Mouse (Mus musculus) ES-CJ7 (cell line): ENCODE measurements around the gene Casc1.

Experiments used
- DNase-seq: peaks from one replicate; pipeline ENCODE4 v3.0.0; 2011; ENCODE audit warnings: low read depth, low spot score

Gene Casc1

DNA sequence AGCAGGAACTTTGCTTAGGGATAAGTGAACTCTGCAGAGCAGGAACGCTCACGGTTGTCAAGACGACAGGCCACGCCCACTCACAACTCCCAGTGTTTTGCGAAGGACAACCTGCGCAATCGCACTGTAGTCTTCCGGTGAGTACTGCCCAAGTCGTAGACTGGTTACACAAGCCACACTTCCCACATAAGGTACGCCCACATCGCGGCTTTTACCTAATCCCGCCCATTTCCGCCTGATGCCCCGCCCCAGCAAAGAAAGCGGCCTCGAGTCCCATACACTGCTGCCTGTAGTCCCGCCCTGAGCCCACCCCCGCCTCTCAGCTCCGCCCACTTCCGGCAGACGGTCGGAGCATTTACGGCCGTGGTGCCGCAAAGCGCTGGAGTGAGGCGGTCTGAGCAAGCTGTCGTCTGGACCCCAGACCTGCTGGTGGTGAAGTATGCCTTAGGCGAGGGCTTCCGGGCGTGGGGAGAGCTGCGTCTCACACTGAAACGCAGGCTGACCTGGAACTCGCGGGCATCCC is at the start of gene Casc1, which contains the start of gene Etfrf1:
Gene Casc1 (minus strand): TSS at position 190 of the 523 bp plus-strand sequence.
Gene Etfrf1 (plus strand): TSS at position 319 of the 523 bp plus-strand sequence.
- DNase-seq = peak; percentile 100

DNA sequence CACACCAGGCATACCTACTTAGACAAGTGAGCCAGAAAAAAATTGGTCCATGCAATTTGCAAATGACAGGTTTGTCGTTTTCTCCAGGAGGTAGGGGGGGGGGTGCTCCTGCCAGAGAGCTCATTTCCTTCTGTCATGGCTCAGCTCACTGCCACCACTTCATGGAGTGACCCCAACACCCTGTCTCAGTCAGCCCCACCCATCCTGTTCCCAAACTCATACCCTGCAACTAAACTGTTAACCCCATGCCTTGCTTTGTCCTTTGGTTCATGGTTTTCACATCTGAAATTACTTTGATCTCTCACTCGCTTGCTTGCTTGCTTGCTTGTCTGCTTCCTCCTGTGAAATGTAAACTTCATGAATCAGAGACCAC is 45.9 kb upstream of the Casc1 start:
- DNase-seq = no peak

- peak; percentile 56 for DNase-seq
Measured at GRCm38 (mm10) chr6:145255952-145256700, 45.3 kb upstream of the Casc1 start.

DNA sequence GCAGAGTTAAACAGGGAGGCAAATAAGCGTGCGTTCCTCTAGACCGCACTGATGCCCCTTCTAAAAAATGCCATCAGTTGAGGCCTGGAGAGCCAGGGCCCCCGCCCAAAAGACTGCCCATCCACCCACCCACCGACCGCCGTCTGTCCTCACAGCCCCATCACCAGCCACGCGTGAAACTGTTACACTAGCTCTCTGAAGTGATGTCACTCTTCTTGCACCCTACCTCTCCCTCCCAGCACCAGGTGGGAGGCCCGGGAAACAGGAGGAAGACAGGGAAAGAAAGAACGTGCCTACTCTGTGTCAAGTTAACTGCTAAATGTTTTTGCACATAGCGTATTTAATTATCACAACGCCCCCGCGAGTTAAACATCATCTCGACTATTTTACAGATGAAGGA is 40.0 kb upstream of the Casc1 start:
- DNase-seq = no peak

- peak; percentile 95 for DNase-seq
Measured at GRCm38 (mm10) chr6:145250185-145250791, 39.5 kb upstream of the Casc1 start, which contains the start of gene Kras. Gene Kras, minus strand, starts transcription at chr6:145250239.

DNA sequence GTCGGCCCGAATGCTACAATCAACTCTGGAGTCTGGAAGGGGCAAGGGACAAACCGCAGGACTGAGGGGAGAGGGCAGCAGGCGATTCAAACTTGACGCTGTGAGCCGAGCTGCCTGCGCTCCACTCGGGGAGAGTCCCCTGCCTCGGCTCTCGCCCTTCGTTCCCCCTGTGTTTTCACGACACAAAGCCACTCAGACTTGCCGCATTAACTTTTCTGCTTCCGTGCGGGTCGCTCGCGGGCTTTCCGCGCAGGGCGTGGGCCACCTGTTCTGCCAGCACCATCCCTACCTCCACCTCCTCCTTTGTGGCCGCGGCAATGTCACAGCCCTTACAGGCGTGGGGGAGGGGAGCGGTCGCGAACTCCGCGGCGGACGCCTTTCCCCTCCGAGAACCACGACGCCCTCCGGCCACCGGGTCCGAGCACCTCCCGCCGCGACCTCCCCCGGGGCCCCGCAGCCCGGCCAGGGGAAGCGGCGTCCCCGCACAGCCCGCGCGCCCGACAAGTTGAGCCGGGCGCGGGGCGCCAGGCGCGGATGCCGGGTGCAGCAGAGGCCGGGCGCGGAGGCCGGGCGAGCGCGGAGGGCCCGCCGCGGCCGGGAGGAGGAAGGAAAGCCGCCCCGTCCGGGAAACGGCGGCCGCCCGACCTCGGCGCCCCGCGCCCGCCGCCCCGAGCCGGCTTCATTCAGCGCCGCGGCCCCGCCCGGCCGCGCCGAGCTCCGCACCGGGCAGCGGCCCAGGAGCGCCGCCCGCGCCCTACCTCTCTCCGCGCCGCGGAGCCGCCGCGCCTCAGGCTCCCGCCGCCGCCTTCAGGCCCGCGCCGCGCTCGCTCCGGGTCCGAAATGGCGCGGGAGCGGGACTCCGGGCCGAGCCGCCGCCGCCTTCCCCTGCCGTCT is 38.7 kb upstream of the Casc1 start:
- DNase-seq = peak; percentile 75

GRCm38 (mm10) chr6:145247886-145248285 is 37.1 kb upstream of the Casc1 start:
- no peak for DNase-seq

GRCm38 (mm10) chr6:145246841-145247240 is 36.0 kb upstream of the Casc1 start:
- DNase-seq = no peak

- DNase-seq = no peak
Measured at GRCm38 (mm10) chr6:145242521-145242920, 31.7 kb upstream of the Casc1 start.

DNA sequence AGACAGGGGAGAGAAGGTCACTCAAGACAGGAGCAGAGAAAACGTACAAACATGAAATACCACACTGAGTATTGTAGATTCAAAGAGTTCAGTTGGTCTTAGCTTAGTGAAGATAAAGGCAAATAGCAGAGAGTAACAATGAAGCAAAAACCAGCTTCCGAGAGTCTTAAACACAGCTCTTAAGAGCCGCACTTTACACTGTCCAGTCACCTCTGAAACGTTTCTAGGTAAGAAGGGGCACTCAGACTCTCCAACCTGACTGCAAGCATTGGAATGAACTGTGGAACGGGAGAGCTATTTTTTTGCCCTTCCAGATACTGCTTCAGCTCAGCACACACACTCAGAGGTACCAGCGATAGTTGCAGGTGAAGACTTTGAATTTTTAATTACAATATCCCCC is 29.5 kb upstream of the Casc1 start:
- DNase-seq = no peak

GRCm38 (mm10) chr6:145237148-145237547 is 26.3 kb upstream of the Casc1 start:
- DNase-seq = no peak

- DNase-seq = no peak
Measured at GRCm38 (mm10) chr6:145235367-145235766, 24.6 kb upstream of the Casc1 start.

- no peak for DNase-seq
Measured at GRCm38 (mm10) chr6:145234391-145234790, 23.6 kb upstream of the Casc1 start.

- DNase-seq = no peak
Measured at GRCm38 (mm10) chr6:145226296-145226695, 15.5 kb upstream of the Casc1 start.

DNA sequence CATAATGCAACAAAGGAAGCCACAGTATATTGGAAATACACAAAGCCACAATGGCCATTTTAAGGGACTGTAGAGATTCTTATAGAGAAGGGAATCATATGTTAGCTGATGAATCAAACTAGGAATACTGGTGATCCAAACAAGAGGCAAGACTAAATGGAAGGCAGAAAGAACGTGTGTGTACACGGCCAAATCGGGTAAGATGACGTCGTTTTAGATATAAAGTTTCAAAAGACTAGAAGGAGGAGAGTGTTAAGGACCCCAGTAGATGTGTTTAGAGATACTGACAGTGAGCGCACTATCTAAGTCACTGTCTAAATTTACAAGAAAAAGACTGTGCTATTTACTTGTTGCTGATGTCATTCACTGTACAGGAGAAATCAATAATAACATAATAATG is 13.4 kb upstream of the Casc1 start:
- DNase-seq = no peak

- DNase-seq = no peak
Measured at GRCm38 (mm10) chr6:145215826-145216225, 5.0 kb upstream of the Casc1 start.

GRCm38 (mm10) chr6:145213916-145214315 is 3.1 kb upstream of the Casc1 start:
- DNase-seq = no peak

- peak; percentile 95 for DNase-seq
Measured at GRCm38 (mm10) chr6:145211376-145212305, 836 bp upstream of the Casc1 start.

DNA sequence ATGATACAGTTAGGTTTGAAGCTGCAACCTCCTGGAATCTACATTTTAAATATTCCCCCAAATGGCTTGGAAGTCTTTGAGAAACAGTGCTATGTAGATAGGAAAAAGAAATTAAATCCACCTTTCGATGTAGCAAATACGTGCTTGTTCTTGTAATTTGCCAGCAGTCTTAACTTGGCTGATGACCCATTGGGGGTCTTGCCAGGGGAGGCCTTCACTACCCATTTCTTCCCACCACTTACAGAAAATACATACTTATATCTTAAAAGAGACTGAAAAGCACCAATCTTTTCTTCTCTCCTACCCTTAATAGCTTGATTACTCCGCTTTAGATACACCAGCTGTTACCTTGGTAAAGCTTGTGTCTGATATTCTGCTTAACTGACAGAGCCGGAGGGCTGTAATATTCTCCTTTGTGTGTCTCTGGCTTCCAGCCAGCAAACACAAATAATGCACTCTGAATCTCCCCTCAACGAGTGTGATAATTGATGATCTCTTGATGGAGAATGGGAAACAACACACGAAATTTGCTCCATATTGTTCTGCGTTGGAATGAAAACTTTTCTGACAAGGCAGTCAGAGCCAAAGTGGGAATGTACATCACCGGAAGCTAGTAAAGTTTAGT is 637 bp downstream of the Casc1 start:
- DNase-seq = no peak

DNA sequence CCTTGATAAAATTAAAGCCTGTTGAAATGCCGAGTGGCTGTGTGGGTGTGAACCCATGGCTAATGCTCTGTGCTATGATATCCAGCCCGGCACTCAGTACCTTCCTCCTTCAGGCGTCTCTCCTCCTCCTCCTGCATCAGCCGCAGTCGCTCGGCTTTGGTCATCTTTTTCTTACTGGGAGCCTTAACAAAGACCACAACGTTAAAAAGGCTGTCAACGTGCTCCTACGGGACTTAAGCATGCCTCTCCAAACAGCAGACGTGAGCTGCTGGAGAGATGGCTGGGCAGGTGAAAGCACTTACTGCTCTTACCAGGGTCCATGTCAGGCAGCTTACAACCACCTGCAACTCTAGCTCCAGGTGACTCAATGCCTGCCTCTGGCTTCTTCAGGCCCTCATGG is 5.7 kb downstream of the Casc1 start:
- no peak for DNase-seq
